Comparison of ENCODE assay signal across 7 mouse cellular contexts in the genomic region with DNA sequence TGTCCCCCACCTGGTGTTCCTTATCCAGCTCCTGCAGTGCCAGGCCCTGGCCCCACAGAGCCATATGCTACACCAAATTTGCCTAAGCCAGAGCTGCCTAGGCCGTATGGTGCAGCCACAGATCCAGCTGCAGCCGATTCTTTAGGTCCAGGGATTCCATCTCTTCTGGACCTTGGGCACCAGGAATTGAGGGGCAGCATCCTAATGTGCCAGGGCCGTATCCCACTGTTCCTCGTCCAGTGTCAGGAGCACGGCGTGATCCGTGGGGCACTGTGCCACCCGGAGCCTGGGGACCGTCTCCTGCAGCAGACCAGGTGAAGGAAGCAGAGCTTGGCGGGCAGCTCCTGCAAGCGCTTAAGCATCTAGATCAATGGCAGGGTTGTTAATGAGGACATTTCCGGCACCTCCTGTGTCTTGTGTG. TPM values are rescaled to one million over a fixed set of nuclear protein-coding genes. Genes with fewer than 3 reads are reported as not detected.
"Had no signal": no experiment of that assay in that cellular context is flagged by ENCODE, and none has a peak within 500 bp of the region (broad histone marks: within the 10 kb centered on the region; RNA-seq: fewer than 3 reads in every experiment).

No protein-coding gene starts in this region.

- DNase-seq: kidney, postnatal 14 days; lung, embryonic 14.5 days; lung, postnatal 10 days; thymus, adult 2 months; thymus, postnatal 25 days had no signal

RNA-seq across cellular contexts. Expression of gene Ptprh, which starts 8.1 kb away (rescaled TPM):
- total RNA-seq: monocyte, adult 5-6 weeks; neutrophil, adult 5-6 weeks had no signal
